Mouse (Mus musculus) hindlimb bud, embryonic 11.5 days (tissue): Measurements from ENCODE around the gene Igfals.

Experiments used
- DNase-seq: peaks from one replicate; pipeline ENCODE4 v3.0.0-alpha.2; 2012; ENCODE audit warnings: low read depth, low spot score; ENCODE audit errors: extremely low spot score

Igfals gene

GRCm38 (mm10) chr17:24860076-24860475 is 5.7 kb upstream of the Igfals start:
- DNase-seq = no peak

GRCm38 (mm10) chr17:24861785-24862184 is 4.0 kb upstream of the Igfals start:
- DNase-seq = no peak

- DNase-seq = no peak
These were observed 2.1 kb downstream of the Igfals start for GRCm38 (mm10) chr17:24867914-24868313.

- no peak for DNase-seq
These were observed 8.1 kb downstream of the Igfals start for GRCm38 (mm10) chr17:24873695-24874404.

- no peak for DNase-seq
These were observed 8.6 kb downstream of the Igfals start for GRCm38 (mm10) chr17:24874405-24874745.

GRCm38 (mm10) chr17:24874989-24875388 is 9.2 kb downstream of the Igfals start:
- no peak for DNase-seq

GRCm38 (mm10) chr17:24877336-24878116 is 11.7 kb downstream of the Igfals start:
- no peak for DNase-seq

- no peak for DNase-seq
These were observed 12.3 kb downstream of the Igfals start for GRCm38 (mm10) chr17:24878117-24878397.

GRCm38 (mm10) chr17:24878531-24878930 is 12.7 kb downstream of the Igfals start:
- no peak for DNase-seq

GRCm38 (mm10) chr17:24881738-24882440 is 16.1 kb downstream of the Igfals start:
- no peak for DNase-seq

- DNase-seq = no peak
These were observed 18.6 kb downstream of the Igfals start for GRCm38 (mm10) chr17:24884391-24884790.

- DNase-seq = no peak
These were observed 19.7 kb downstream of the Igfals start for GRCm38 (mm10) chr17:24885356-24886133.

- DNase-seq = peak; percentile 98
These were observed 20.5 kb downstream of the Igfals start, which contains the start of the genes Nubp2 and Spsb3 for GRCm38 (mm10) chr17:24886134-24886931. Nubp2 (minus strand) TSS chr17:24886349. Spsb3 (plus strand) TSS chr17:24886643.

GRCm38 (mm10) chr17:24886932-24887271 is 21.1 kb downstream of the Igfals start:
- no peak for DNase-seq

- DNase-seq = no peak
These were observed 21.7 kb downstream of the Igfals start for GRCm38 (mm10) chr17:24887291-24888080.

- DNase-seq = no peak
These were observed 23.1 kb downstream of the Igfals start for GRCm38 (mm10) chr17:24888862-24889261.

- no peak for DNase-seq
These were observed 24.6 kb downstream of the Igfals start for GRCm38 (mm10) chr17:24890151-24891092.

- no peak for DNase-seq
These were observed 25.5 kb downstream of the Igfals start for GRCm38 (mm10) chr17:24891321-24891720.

GRCm38 (mm10) chr17:24892785-24893184 is 27.0 kb downstream of the Igfals start:
- no peak for DNase-seq
